Mouse (Mus musculus): ENCODE data around the gene Ttc3. TPM values are rescaled to one million over a fixed set of nuclear protein-coding genes. Genes with fewer than 3 reads are reported as not detected.

The Ttc3 gene
- polyA plus RNA-seq, 1 experiment from 2014 or later: 285 TPM

- Histone ChIP-seq H3K27ac (peak overlapping the region; percentile 97), H3K27me3 (ENCODE audit: low read depth, poor library complexity, severe bottlenecking) (no peaks in the 10 kb centered on the region), H3K4me3 (peak overlapping the region; percentile 73), H3K9me3 (replicated peaks) (no peaks in the 10 kb centered on the region), H3K36me3 (peaks cover 11% of the 10 kb centered on the region), H3K4me1 (peaks cover 28% of the 10 kb centered on the region)
- WGBS: 10% methylated on average over 6 of the region's 6 CpGs
- no peak for DNase-seq (ENCODE audit: low spot score)
These were observed 734 bp upstream of the Ttc3 start for GRCm38 (mm10) chr16:94369596-94370172.

GRCm38 (mm10) chr16:94370915-94371300 lies 490 bp downstream of the Ttc3 start:
- Histone ChIP-seq H3K27me3 (ENCODE audit: low read depth, poor library complexity, severe bottlenecking) (no peaks in the 10 kb centered on the region), H3K9me3 (replicated peaks) (no peaks in the 10 kb centered on the region), H3K27ac (peak overlapping the region; percentile 97), H3K4me3 (peak overlapping the region; percentile 73), H3K4me1 (peaks cover 32% of the 10 kb centered on the region), H3K36me3 (peaks cover 7% of the 10 kb centered on the region; the same call in 1 of the 2 replicates)
- peak; percentile 82 for DNase-seq (ENCODE audit: low spot score)
- WGBS: under 1% methylated on average over 43 of the region's 43 CpGs

DNA sequence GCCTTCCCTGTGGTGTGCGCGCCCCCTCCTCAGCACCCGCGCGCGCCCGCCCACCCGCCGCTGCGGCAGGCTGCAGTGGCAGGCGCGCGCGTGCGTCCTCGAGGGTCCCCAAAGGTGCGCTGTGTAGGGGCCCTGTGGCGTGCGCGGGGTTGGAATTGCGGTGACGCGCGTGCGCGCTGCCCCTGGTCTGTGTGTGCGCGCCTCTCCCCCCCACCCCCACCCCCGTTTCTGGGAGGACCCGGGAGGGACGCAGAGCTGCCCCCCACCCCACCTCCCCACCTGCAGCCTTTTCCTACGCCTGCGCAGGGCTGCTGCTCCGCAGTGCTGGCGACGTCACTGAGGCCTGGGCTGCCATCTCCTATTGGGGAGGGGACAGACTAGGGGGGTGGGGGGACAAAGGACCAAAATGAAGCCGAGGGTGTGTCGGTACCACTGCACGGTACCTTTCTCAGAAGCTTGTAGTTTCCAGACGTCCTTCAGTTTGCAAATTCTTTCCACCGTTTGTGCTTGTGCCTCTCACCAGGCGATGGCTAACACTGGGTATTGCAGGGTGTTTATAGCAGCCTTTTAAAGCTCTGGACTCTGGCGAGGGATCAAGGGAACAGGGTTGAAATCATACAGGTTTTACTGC lies 998 bp downstream of the Ttc3 start, which contains the start of gene Pigp:
Gene Pigp (minus strand): TSS at position 542 of the 631 bp plus-strand sequence.
- H3K9me3 ChIP-seq (replicated peaks): no peaks in the 10 kb centered on the region
- no peaks in the 10 kb centered on the region for H3K27me3 ChIP-seq (ENCODE audit: low read depth, poor library complexity, severe bottlenecking)
- WGBS: under 1% methylated on average over 43 of the region's 43 CpGs
- H3K27ac ChIP-seq: peak within 1 kb of the TSS; percentile 97
- DNase-seq (ENCODE audit: low spot score): peak; percentile 91
- peaks cover 32% of the 10 kb centered on the region for H3K4me1 ChIP-seq
- H3K4me3 ChIP-seq: peak within 1 kb of the TSS; percentile 73
- H3K36me3 ChIP-seq: peaks cover 5% of the 10 kb centered on the region; the same call in 1 of the 2 replicates

DNA sequence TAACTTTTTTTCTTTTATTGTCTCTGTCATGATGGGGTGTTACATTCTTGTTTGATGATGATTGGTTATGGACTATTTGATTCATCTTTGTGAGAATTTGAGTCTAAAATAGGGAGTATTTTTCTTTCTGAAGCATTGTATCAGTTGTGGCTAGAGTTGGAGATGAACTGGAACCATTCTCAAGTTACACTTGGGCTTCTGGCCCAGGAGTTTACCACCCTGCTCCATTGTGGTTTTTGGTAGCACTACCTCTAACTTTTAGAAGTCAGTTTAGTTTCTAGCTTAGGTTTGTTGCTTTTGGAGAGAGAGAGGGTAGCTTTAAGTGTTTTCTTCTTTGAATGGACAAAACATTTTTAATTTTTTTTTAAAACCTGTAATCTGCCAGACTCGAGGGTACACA lies 9.0 kb downstream of the Ttc3 start:
- peaks cover 10% of the 10 kb centered on the region; the same call in 1 of the 2 replicates for H3K4me1 ChIP-seq
- H3K27me3 ChIP-seq (ENCODE audit: low read depth, poor library complexity, severe bottlenecking): no peaks in the 10 kb centered on the region
- no peak for DNase-seq (ENCODE audit: low spot score)
- H3K4me3 ChIP-seq: no peak overlapping the region
- WGBS: 86% methylated on average over 1 of the region's 1 CpGs
- H3K27ac ChIP-seq: no peak overlapping the region
- no peaks in the 10 kb centered on the region for H3K9me3 ChIP-seq (replicated peaks)
- 0 out of 2 replicates have a peak, but pooled peaks cover 3% of the 10 kb centered on the region for H3K36me3 ChIP-seq

GRCm38 (mm10) chr16:94383277-94383676 lies 12.9 kb downstream of the Ttc3 start:
- 94% methylated on average over 3 of the region's 3 CpGs for WGBS
- no peak for DNase-seq (ENCODE audit: low spot score)
- Histone ChIP-seq H3K4me1 (0 out of 2 replicates have a peak, but pooled peaks cover under 1% of the 10 kb centered on the region), H3K4me3 (no peak overlapping the region), H3K36me3 (peaks cover 30% of the 10 kb centered on the region), H3K27me3 (ENCODE audit: low read depth, poor library complexity, severe bottlenecking) (no peaks in the 10 kb centered on the region), H3K9me3 (replicated peaks) (no peaks in the 10 kb centered on the region), H3K27ac (no peak overlapping the region)

DNA sequence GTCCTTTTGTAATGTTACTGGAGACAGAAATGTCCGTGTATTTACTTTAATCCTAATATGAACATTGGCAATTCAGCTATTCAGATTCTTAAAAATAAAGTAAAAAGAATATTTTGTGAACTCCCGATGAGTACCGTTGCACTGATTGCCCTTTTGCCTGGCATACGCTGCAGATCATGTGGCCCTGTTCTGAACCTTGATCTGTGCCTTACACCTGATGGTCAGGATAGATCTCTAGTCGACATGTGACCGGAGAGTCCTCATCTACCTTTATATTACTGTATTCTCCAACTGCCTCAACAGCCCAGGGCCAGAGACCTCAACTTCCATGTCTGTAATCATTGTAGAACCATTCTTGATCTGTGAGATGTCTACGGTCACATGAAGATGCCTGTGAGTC lies 17.3 kb downstream of the Ttc3 start:
- H3K27ac ChIP-seq: no peak overlapping the region
- no peaks in the 10 kb centered on the region for H3K27me3 ChIP-seq (ENCODE audit: low read depth, poor library complexity, severe bottlenecking)
- WGBS: 94% methylated on average over 7 of the region's 7 CpGs
- H3K9me3 ChIP-seq (replicated peaks): no peaks in the 10 kb centered on the region
- no peak overlapping the region for H3K4me3 ChIP-seq
- H3K36me3 ChIP-seq: peaks cover 38% of the 10 kb centered on the region
- H3K4me1 ChIP-seq: no peaks in the 10 kb centered on the region
- no peak for DNase-seq (ENCODE audit: low spot score)

- 84% methylated on average over 4 of the region's 4 CpGs for WGBS
- no peaks in the 10 kb centered on the region for H3K27me3 ChIP-seq (ENCODE audit: low read depth, poor library complexity, severe bottlenecking)
- no peaks in the 10 kb centered on the region for H3K9me3 ChIP-seq (replicated peaks)
- H3K4me3 ChIP-seq: no peak overlapping the region
- peaks cover 51% of the 10 kb centered on the region for H3K36me3 ChIP-seq
- no peaks in the 10 kb centered on the region for H3K4me1 ChIP-seq
- DNase-seq (ENCODE audit: low spot score): no peak
- H3K27ac ChIP-seq: no peak overlapping the region
These were observed 21.9 kb downstream of the Ttc3 start for GRCm38 (mm10) chr16:94392299-94392698.

- Histone ChIP-seq H3K36me3 (peaks cover 48% of the 10 kb centered on the region), H3K27ac (no peak overlapping the region), H3K27me3 (ENCODE audit: low read depth, poor library complexity, severe bottlenecking) (no peaks in the 10 kb centered on the region), H3K4me1 (no peaks in the 10 kb centered on the region), H3K9me3 (replicated peaks) (no peaks in the 10 kb centered on the region), H3K4me3 (no peak overlapping the region)
- 87% methylated on average over 3 of the region's 3 CpGs for WGBS
- no peak for DNase-seq (ENCODE audit: low spot score)
These were observed 24.6 kb downstream of the Ttc3 start for GRCm38 (mm10) chr16:94395051-94395450.

GRCm38 (mm10) chr16:94396641-94397040 lies 26.2 kb downstream of the Ttc3 start:
- Histone ChIP-seq H3K4me3 (no peak overlapping the region), H3K27ac (no peak overlapping the region), H3K27me3 (ENCODE audit: low read depth, poor library complexity, severe bottlenecking) (no peaks in the 10 kb centered on the region), H3K9me3 (replicated peaks) (no peaks in the 10 kb centered on the region), H3K4me1 (peaks cover 9% of the 10 kb centered on the region), H3K36me3 (peaks cover 48% of the 10 kb centered on the region)
- 93% methylated on average over 7 of the region's 7 CpGs for WGBS
- DNase-seq (ENCODE audit: low spot score): no peak

DNA sequence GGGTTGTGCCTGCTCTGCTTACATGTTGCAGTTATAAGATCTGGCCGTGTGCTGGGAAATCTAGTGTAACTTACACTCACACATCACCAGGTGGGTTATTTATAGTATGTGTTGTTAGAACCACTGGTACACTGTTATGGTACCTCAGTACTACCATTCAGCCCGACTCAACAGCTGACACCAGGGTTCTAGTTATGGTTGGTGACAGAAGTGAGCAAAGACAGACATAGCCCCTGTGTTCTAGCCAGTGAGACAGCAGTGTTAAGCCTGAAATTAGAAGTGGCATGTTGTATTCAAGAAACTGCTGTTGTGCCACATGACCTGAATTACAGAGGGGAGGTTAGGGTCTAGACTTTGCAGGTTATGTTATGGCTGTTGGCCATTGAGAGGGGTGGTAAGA lies 28.7 kb downstream of the Ttc3 start:
- WGBS: 93% methylated on average over 2 of the region's 2 CpGs

GRCm38 (mm10) chr16:94401636-94402035 lies 31.2 kb downstream of the Ttc3 start:
- Histone ChIP-seq H3K9me3 (replicated peaks) (no peaks in the 10 kb centered on the region), H3K27me3 (ENCODE audit: low read depth, poor library complexity, severe bottlenecking) (no peaks in the 10 kb centered on the region), H3K4me3 (no peak overlapping the region), H3K27ac (no peak overlapping the region), H3K36me3 (peaks cover 43% of the 10 kb centered on the region), H3K4me1 (peaks cover 14% of the 10 kb centered on the region)
- WGBS: 41% methylated on average over 2 of the region's 2 CpGs
- DNase-seq (ENCODE audit: low spot score): no peak

More for the DNA sequence above, 28.7 kb downstream of the Ttc3 start:
- DNase-seq (ENCODE audit: low spot score): no peak
- H3K9me3 ChIP-seq (replicated peaks): no peaks in the 10 kb centered on the region
- H3K27ac ChIP-seq: no peak overlapping the region
- no peaks in the 10 kb centered on the region for H3K27me3 ChIP-seq (ENCODE audit: low read depth, poor library complexity, severe bottlenecking)
- H3K4me1 ChIP-seq: peaks cover 14% of the 10 kb centered on the region
- H3K4me3 ChIP-seq: no peak overlapping the region
- peaks cover 46% of the 10 kb centered on the region for H3K36me3 ChIP-seq

DNA sequence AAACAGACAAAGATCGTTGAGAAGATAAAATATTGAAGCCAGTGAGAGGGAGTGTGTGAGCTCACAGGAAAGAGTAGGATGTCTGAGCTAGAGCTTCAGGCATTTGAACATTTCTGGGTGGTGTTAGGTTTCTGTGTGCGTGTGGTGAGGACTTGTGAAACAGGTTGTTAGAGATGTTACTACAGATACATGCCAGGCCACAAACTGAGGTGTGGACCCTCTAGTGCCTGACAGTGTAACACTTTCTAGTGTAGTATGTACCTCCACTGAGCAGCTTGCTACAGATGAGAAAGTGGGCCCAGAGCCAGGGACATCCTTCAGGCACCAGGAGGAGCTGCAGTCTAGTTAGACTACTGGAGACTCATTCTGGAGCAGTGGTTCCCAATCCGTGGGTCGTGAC lies 31.8 kb downstream of the Ttc3 start:
- peaks cover 45% of the 10 kb centered on the region for H3K36me3 ChIP-seq
- H3K4me3 ChIP-seq: no peak overlapping the region
- H3K9me3 ChIP-seq (replicated peaks): no peaks in the 10 kb centered on the region
- H3K27ac ChIP-seq: no peak overlapping the region
- no peak for DNase-seq (ENCODE audit: low spot score)
- H3K4me1 ChIP-seq: peaks cover 14% of the 10 kb centered on the region
- no peaks in the 10 kb centered on the region for H3K27me3 ChIP-seq (ENCODE audit: low read depth, poor library complexity, severe bottlenecking)
- 86% methylated on average over 4 of the region's 4 CpGs for WGBS

- Histone ChIP-seq H3K27me3 (ENCODE audit: low read depth, poor library complexity, severe bottlenecking) (no peaks in the 10 kb centered on the region), H3K4me3 (no peak overlapping the region), H3K36me3 (peaks cover 92% of the 10 kb centered on the region), H3K9me3 (replicated peaks) (no peaks in the 10 kb centered on the region), H3K27ac (no peak overlapping the region), H3K4me1 (no peaks in the 10 kb centered on the region)
- no peak for DNase-seq (ENCODE audit: low spot score)
- WGBS: 95% methylated on average over 3 of the region's 3 CpGs
These were observed 40.9 kb downstream of the Ttc3 start for GRCm38 (mm10) chr16:94411287-94411686.

Measured in limb, embryonic 10.5 days (tissue).